15 mouse cellular contexts compared by ENCODE assay signal in the genomic region with DNA sequence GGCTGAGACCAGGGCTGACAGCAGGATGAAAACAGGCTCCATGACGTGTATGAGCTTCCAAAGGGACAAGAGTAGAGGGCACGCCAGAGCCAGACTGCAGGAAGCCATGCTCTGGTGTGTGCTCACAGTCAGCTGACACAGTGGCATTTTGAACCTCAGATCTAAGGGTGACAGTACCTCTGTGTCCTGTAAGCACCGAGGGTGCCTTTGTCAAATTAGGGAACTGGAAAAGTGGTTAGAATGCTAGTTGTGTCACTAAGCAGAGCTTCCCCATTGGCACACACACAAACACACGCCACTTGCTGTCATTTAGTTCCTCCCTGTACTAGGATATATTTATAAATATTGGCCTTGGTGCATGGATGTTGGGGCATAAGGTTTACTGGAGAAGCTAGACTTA.
"Had no signal": no experiment of that assay in that cellular context is flagged by ENCODE, and none has a peak within 500 bp of the region (broad histone marks: within the 10 kb centered on the region; RNA-seq: fewer than 3 reads in every experiment).

No protein-coding gene starts in this region.

- H3K4me3 ChIP-seq: kidney, embryonic 15.5 days; limb, embryonic 12.5 days; liver, embryonic 15.5 days; midbrain, embryonic 10.5 days; neural tube, embryonic 12.5 days had no signal

- H3K36me3 ChIP-seq: kidney, embryonic 15.5 days; limb, embryonic 12.5 days; liver, embryonic 15.5 days; midbrain, embryonic 10.5 days; neural tube, embryonic 12.5 days had no signal

- DNase-seq: kidney, adult 2 months; kidney, postnatal 25 days; layer of hippocampus, postnatal 36 days; lung, adult 2 months; right cerebral cortex, postnatal 14 days; thymus, adult 18-20 months; thymus, postnatal 14 days had no signal

- H3K9ac ChIP-seq: kidney, embryonic 15.5 days; limb, embryonic 12.5 days; liver, embryonic 15.5 days; neural tube, embryonic 12.5 days had no signal

- H3K27me3 ChIP-seq: kidney, embryonic 15.5 days; limb, embryonic 12.5 days; liver, embryonic 15.5 days; neural tube, embryonic 12.5 days had no signal

- H3K4me2 ChIP-seq: kidney, embryonic 15.5 days; liver, embryonic 15.5 days; neural tube, embryonic 12.5 days had no signal

- H3K9me3 ChIP-seq: kidney, embryonic 15.5 days; limb, embryonic 12.5 days; liver, embryonic 15.5 days; midbrain, embryonic 10.5 days; neural tube, embryonic 12.5 days had no signal

- H3K27ac ChIP-seq: kidney, embryonic 15.5 days; limb, embryonic 12.5 days; liver, embryonic 15.5 days; macrophage; midbrain, embryonic 10.5 days; neural tube, embryonic 12.5 days had no signal

- ATAC-seq: intestine, embryonic 16.5 days; lung, postnatal 0 days had no signal

- H3K4me1 ChIP-seq: kidney, embryonic 15.5 days; liver, embryonic 15.5 days; midbrain, embryonic 10.5 days; neural tube, embryonic 12.5 days had no signal
